Mouse (Mus musculus) frontal cortex, adult 2 months (tissue): ENCODE measurements around the gene Ccdc34. TPM values are rescaled to one million over a fixed set of nuclear protein-coding genes. Genes with fewer than 3 reads are reported as not detected.
A peak's percentile ranks its signal among the peaks of the same experiment; 100 is the strongest.

Experiments used
- DNase-seq, 2 experiments: peaks; one replicate each; pipeline ENCODE4 v3.0.0; 2022; ENCODE audit warnings: low spot score in 1 of 2; ENCODE audit errors: extremely low spot score in 1 of 2
- polyA plus RNA-seq: library from polyadenylated mRNA; depleted of rRNA; stranded (reverse); fragments of >200 nt; gene quantifications from 2 replicates; pipeline ENCODE4 v1.2.3, GENCODE M21; 2012; rRNA removed

Gene Ccdc34
- polyA plus RNA-seq: 12.1 and 12.6 TPM in 2 replicates

GRCm38 (mm10) chr2:110017616-110018505, at the start of gene Ccdc34:
Ccdc34 (plus strand) TSS chr2:110017817.
- peak; percentile 80 to 92 for DNase-seq

GRCm38 (mm10) chr2:109969381-109969780, 48.2 kb upstream of the Ccdc34 start:
- DNase-seq: no peak

GRCm38 (mm10) chr2:109969926-109970532, 47.6 kb upstream of the Ccdc34 start:
- DNase-seq: no peak

- DNase-seq: no peak
These were observed 46.7 kb upstream of the Ccdc34 start for GRCm38 (mm10) chr2:109970744-109971410.

GRCm38 (mm10) chr2:109972310-109972709, 45.3 kb upstream of the Ccdc34 start:
- no peak for DNase-seq

GRCm38 (mm10) chr2:109972922-109973321, 44.7 kb upstream of the Ccdc34 start:
- no peak for DNase-seq

- DNase-seq: no peak
These were observed 42.8 kb upstream of the Ccdc34 start for GRCm38 (mm10) chr2:109974807-109975206.

- no peak for DNase-seq
These were observed 41.4 kb upstream of the Ccdc34 start for GRCm38 (mm10) chr2:109976181-109976580.

- DNase-seq: no peak
These were observed 40.3 kb upstream of the Ccdc34 start for GRCm38 (mm10) chr2:109977322-109977721.

- no peak for DNase-seq
These were observed 38.4 kb upstream of the Ccdc34 start for GRCm38 (mm10) chr2:109979209-109979608.

GRCm38 (mm10) chr2:109983435-109983834, 34.2 kb upstream of the Ccdc34 start:
- no peak for DNase-seq

- no peak for DNase-seq
These were observed 32.7 kb upstream of the Ccdc34 start for GRCm38 (mm10) chr2:109984930-109985329.

- no peak for DNase-seq
These were observed 32.1 kb upstream of the Ccdc34 start for GRCm38 (mm10) chr2:109985560-109985959.

- no peak for DNase-seq
These were observed 31.4 kb upstream of the Ccdc34 start for GRCm38 (mm10) chr2:109986036-109986785.

GRCm38 (mm10) chr2:109987946-109988345, 29.7 kb upstream of the Ccdc34 start:
- no peak for DNase-seq

- no peak for DNase-seq
These were observed 28.4 kb upstream of the Ccdc34 start for GRCm38 (mm10) chr2:109989196-109989595.

GRCm38 (mm10) chr2:109989679-109990473, 27.7 kb upstream of the Ccdc34 start:
- DNase-seq: no peak

GRCm38 (mm10) chr2:109991754-109992153, 25.9 kb upstream of the Ccdc34 start:
- no peak for DNase-seq

- DNase-seq: no peak
These were observed 25.1 kb upstream of the Ccdc34 start for GRCm38 (mm10) chr2:109992448-109993073.
